Mouse (Mus musculus) MEL-GATA-1-ER (cell line): ENCODE results near the gene Mb21d2.

Experiments
- DNase-seq: peaks from one replicate; pipeline ENCODE4 v3.0.0-alpha.2; 2012; ENCODE audit warnings: low read depth; ENCODE audit errors: extremely low read depth

The Mb21d2 gene

DNA sequence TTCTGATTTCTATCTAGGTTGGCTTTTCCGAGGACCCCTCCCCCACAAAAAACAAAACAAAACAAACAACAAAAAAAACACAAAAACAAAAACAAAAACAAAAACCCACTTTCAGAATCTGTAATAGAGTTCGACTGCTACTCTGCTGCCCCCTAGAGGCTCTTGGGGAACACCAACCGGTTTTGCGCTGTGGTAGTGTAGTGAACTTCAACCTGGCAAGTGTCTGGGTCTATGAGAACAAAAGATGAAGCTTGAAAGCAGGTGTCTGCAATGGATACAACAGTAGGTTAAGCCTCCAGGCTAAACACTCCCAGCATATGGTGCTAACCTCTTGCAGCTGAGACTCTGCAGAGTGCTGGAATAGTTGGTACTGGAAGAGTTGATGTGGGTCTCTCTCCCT lies 136.4 kb downstream of the Mb21d2 start:
- no peak for DNase-seq
